Mouse (Mus musculus) liver, postnatal 0 days (tissue): ENCODE data around the gene Thada.

ENCODE experiments used
- CTCF ChIP-seq: sonication (generic); IDR thresholded peaks from 2 replicates; pipeline ENCODE4 v1.5.1; 2016; ENCODE audit warnings: antibody characterized with exemption, low read depth
- EP300 ChIP-seq: IDR thresholded peaks from 2 replicates; pipeline ENCODE4 v1.6.1; 2016; ENCODE audit warnings: antibody characterized with exemption, low read depth, mild to moderate bottlenecking

- TF ChIP-seq CTCF (no peak), EP300 (no peak)
These were observed 207.3 kb downstream of the Thada start for GRCm38 (mm10) chr17:84258638-84259261.
